Mouse (Mus musculus) layer of hippocampus, adult 18-20 months (tissue): ENCODE data around the gene Eid1. TPM values are rescaled to one million over a fixed set of nuclear protein-coding genes. Genes with fewer than 3 reads are reported as not detected.

Experiments
- total RNA-seq, 2 experiments: library from RNA; stranded (reverse); gene quantifications; 2 replicates each; pipeline ENCODE4 v1.2.3; 2021

Eid1 gene
- total RNA-seq, 2 experiments from 2014 or later = 258 to 271 TPM

Other genes with a start within 250 kb of the Eid1 start
- gene Gm9913, start 168.0 kb upstream of the Eid1 start, total RNA-seq = under 1 TPM; 0.30 to 0.53 TPM
- gene Fbn1, start 165.1 kb upstream of the Eid1 start, total RNA-seq = 1 to 10 TPM; 6.8 to 7.6 TPM
- 1 to 10 TPM; 3.2 TPM for gene Cep152, start 48.0 kb upstream of the Eid1 start, total RNA-seq
- 1 to 10 TPM; 4.1 to 4.2 TPM for gene Shc4, start 51.1 kb downstream of the Eid1 start, total RNA-seq
- gene Secisbp2l, start 109.8 kb downstream of the Eid1 start, total RNA-seq = 10 to 100 TPM; 88.7 to 98.0 TPM
- 10 to 100 TPM; 30.0 to 30.2 TPM for gene Galk2, start 186.0 kb downstream of the Eid1 start, total RNA-seq
- gene Cops2, start 186.0 kb downstream of the Eid1 start, total RNA-seq = 100 to 1,000 TPM; 112 to 119 TPM